Mouse (Mus musculus) stomach, embryonic 16.5 days (tissue): ENCODE results near the gene Hmg20a. TPM values are rescaled to one million over a fixed set of nuclear protein-coding genes. Genes with fewer than 3 reads are reported as not detected.

Experiments
- polyA plus RNA-seq: library from polyadenylated mRNA; unstranded; fragments of >200 nt; fragmentation: Nextera tagmentation; extraction: Ambion mirVana; gene quantifications from 2 replicates; pipeline ENCODE4 v1.2.1, GENCODE M21; 2015

The Hmg20a gene
- polyA plus RNA-seq, 1 experiment from 2014 or later: 48.3 TPM

Other genes with a start within 250 kb of the Hmg20a start
- gene Peak1, start 542 bp upstream of the Hmg20a start, polyA plus RNA-seq: 10.6 and 10.8 TPM in 2 replicates